Mouse (Mus musculus): Measurements from ENCODE around the gene Doxl2.

GRCm38 (mm10) chr6:48986444-48986990 is 11.8 kb downstream of the Doxl2 start, which contains the start of gene Svs1:
- TF ChIP-seq CTCF (IDR thresholded peaks at IDR 0.05; ENCODE audit: insufficient read depth, low read depth, low read length) (no peak), POLR2A (IDR thresholded peaks at IDR 0.05; ENCODE audit: insufficient read depth, low read depth, low read length) (no peak)

Measured in olfactory bulb, adult 2 months (tissue).